Mouse (Mus musculus) heart, postnatal 25 days (tissue): Measurements from ENCODE around the gene Oip5. TPM values are rescaled to one million over a fixed set of nuclear protein-coding genes. Genes with fewer than 3 reads are reported as not detected.
"Not testable (repeated sequence)": the region's sequence is repeated elsewhere in the genome, so short reads cannot be mapped to it uniquely, and the experiment has no call there.

Experiments used
- DNase-seq: peaks from one replicate; pipeline ENCODE4 v3.0.0; 2022; ENCODE audit warnings: low spot score
- intact Hi-C: fragments of 180-260 bp; cut with DNase I; formaldehyde crosslinking; loops from one replicate; pipeline ENCODE4 v1.15.1; 2025
- total RNA-seq, 2 experiments: library from RNA; stranded (reverse); gene quantifications; 2 replicates each; pipeline ENCODE4 v1.2.3; 2021

The Oip5 gene
- under 1 TPM in 1 of 2 experiments, not detected in 1; 0.34 TPM for total RNA-seq

- intact Hi-C loops, result no loop called here
Measured at GRCm38 (mm10) chr2:119618199-119618982, at the start of gene Oip5, which contains the start of gene Nusap1. Oip5 (minus strand) TSS chr2:119618469. Nusap1 (plus strand) TSS chr2:119618298.

DNA sequence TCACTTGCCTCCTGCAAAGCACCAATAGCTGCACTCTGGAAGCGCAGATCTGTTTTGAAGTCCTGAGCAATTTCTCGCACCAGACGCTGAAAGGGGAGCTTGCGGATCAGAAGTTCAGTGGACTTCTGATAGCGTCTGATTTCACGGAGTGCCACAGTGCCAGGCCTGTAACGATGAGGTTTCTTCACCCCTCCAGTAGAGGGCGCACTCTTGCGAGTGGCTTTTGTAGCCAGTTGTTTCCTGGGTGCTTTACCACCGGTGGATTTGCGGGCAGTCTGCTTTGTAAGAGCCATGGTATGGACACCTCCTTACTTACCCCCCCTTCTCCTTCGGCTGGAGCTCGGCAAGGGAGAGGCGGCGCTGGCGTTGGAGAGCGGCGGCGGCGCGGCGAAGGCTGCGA, 47.5 kb upstream of the Oip5 start:
- intact Hi-C loops, DNase-seq: not testable (repeated sequence)

More at GRCm38 (mm10) chr2:119618199-119618982, at the start of gene Oip5, which contains the start of gene Nusap1:
- DNase-seq, result peak; percentile 82

DNA sequence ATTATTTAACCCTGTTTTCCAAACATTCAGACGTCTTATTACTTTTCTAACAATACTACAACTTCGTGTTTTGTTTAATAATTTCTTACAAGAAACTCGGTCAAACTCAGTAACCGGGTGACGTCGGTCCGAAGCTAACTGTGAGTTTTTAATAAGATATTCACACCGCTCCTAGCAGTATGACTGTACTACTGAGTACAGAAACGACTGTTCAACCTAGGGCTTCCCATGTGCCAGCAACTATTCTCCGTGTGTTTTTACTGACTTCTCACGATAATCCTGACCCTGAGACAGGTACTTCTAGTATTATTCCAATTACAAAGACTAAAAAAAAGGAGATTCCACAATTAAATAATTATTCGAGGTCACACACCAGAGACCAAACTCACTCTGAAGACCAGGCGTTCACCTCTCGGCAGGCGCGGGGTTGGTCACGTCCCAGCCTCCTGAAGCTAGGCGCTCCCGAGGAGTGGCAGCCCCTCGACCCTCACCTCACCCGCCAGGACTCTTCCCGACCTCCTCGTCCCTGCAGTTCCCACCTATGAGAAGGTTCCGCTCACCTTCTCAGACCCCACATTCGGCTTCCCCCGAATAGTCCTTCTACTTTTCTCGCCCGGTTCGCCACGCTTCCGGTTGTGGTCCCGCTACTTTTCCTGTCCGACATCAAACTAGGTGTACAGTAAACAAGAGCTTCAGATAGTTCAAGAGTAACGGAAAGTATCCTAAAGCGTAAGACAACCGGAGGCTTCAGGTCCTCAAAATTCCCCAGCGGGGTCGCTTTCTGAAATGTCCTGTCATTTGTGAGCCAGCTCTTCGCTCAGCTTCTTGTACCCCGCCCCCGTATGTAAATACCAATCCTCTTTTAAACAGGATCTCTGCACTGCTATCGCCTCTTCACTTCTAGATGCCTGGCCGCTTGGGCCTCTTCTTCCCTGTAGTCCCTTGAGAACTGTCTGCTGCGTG, 44.2 kb upstream of the Oip5 start, which contains the start of gene Ndufaf1:
Gene Ndufaf1, minus strand, starts transcription at position 608 of the 963 bp plus-strand sequence.
- peak; percentile 61 for DNase-seq
- intact Hi-C loops, result loop anchor here (5.0 kb wide), 1 partner anchor 65 kb away; no protein-coding TSS in a partner anchor

- intact Hi-C loops, result no loop called here
- no peak for DNase-seq
Measured at GRCm38 (mm10) chr2:119644254-119644653, 26.0 kb upstream of the Oip5 start.

- no peak for DNase-seq
- intact Hi-C loops, result no loop called here
Measured at GRCm38 (mm10) chr2:119641214-119641912, 23.1 kb upstream of the Oip5 start.

DNA sequence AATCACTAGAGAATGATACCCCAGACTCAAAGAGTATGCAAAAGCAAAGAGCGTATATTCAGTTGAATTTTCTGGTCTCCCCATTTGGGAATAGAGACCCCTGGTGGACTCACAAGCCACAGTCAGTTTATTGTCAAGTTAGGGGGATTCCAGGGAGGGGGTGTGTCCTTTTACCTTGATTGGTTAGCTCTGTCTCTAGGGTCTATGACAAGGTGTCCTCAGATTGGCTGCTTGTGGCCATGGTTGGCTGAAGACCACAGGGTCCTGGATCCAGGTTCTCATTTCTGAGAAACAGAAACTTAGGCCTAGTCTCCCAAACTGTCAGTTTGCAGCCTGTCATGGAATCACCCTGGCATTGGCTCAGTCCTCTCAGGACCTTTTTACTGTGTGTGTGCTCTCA, 18.5 kb upstream of the Oip5 start:
- intact Hi-C loops, result no loop called here

DNA sequence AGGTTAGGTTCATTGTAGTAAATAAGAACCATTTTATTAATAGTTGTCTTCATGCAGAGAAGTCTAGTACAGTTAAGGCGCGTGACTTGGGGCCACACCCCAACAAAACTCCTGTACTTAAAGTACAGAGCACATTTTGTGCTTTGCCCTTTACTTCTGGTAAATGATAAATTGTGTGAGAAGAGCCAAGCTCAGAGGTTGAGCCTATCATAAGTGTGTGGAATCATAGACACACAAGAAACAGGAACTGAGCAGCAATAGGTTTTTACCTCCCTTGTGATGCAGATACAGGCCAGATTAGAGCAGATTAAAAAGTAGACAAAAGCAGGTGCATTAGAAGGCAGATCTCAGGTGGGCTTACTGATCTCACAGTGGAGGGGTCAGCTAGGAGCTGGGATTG, 3.0 kb upstream of the Oip5 start:
- no peak for DNase-seq
- intact Hi-C loops, result no loop called here

More for the DNA sequence above, 18.5 kb upstream of the Oip5 start:
- no peak for DNase-seq

- intact Hi-C loops, DNase-seq: not testable (repeated sequence)
Measured at GRCm38 (mm10) chr2:119619002-119619401, 733 bp upstream of the Oip5 start.

DNA sequence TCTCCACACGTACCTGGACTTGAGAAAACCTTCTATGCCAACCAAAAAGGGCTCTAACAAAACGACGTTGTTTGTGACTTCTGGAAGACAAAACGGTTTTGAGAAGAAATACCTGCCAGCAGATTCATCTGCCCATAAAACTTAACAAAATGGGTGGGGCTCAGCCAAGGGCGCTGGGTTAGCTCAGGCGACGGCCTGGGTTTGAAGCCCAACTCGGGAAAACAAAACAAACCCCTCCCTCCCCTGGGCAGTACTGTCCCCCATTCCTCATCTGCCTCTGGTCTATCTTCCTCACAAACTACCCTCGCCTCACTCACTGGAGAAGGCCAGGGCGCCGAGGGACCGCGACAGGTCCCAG, 449 bp downstream of the Oip5 start:
- intact Hi-C loops, result no loop called here

GRCm38 (mm10) chr2:119607023-119607422, 11.2 kb downstream of the Oip5 start:
- intact Hi-C loops, result no loop called here
- DNase-seq, result no peak

More for the DNA sequence above, 449 bp downstream of the Oip5 start:
- DNase-seq, result no peak

DNA sequence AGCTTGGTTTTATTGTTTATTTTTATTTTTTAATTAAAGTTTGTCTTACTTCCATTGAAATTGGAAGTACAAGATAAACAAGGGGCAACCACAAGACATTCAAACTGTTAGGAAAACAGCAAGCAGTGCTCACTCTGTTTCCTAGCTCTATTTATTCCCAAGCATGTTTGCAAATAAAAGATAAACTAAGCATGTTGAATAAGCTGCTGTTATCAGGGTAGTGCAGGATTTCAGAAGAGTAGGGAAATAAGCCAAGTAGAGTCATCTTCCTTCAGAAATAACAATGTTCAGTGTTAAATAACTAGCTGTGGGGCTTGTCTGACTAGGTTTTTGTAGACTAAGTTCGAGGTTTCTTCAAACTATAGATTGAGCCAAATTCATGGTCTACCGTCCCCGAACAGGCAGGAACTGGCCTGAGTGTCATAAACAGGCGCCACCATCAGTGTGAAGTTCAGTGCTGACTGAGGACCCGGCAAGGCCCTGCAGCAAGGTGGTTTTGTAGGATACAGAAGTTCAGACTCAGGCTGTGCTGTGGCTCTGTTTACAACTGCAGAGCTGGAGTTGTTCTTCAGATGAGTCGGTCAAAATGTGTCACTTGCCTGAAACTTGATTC, 12.8 kb downstream of the Oip5 start:
- intact Hi-C loops, result no loop called here
- DNase-seq, result no peak

DNA sequence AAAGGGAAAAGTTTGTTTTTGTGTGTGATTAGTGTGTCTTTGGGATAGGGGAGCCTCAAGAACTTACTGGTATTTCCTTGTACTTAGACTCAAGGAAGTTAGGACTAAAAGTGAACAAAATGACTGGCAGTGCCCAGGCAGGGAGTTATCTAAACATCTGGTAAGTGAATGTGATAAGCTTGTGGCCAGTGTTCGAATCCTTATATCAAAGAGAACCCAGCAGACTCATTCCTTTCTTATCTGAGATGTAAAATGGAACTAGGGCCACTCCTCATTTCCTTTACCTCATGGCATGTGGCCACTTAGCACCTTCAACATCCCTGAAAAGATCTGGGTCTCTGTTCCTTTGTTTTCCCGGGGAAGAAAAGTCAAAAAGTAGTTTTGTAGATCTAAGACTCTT, 14.4 kb downstream of the Oip5 start:
- intact Hi-C loops, result no loop called here
- DNase-seq, result no peak

DNA sequence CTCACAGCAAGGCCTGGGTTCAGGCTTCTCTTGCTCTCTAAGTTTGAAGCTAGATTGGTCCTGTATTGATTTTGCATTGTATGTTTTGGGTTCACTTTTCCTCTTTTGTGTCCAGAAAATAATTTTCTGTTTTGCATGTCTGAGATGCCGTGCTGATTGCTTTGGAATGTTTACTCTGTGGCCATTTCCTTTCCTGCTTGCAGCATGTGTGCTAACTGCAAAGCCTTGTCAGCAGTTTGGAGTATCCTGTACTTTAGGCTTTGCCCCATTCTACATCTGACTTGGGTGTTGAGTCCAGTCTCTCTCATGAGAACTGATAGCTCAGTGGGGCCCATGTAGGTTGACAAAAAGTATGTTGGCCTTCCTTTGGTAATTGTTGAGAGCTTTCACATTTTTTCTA, 15.8 kb downstream of the Oip5 start:
- intact Hi-C loops, result no loop called here
- no peak for DNase-seq

DNA sequence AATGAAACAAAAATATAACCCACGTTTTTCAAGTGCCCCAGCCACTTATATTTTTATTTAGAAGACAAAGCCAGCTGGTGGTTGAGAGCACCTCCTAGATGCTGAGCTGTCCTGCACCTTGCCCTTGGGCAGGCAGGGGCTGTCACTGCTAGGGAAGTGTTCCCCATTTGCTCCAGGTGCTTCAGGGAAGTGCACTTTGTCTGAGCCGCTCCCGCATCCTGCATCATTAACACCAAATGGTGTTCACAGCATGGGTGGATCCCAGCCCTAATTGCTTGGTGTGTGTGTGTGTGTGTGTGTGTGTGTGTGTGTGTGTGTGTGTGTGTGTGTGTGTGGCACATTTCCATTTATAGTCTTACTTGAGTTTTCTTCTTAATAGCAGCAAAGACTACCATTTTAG, 16.7 kb downstream of the Oip5 start:
- DNase-seq, intact Hi-C loops: not testable (repeated sequence)

DNA sequence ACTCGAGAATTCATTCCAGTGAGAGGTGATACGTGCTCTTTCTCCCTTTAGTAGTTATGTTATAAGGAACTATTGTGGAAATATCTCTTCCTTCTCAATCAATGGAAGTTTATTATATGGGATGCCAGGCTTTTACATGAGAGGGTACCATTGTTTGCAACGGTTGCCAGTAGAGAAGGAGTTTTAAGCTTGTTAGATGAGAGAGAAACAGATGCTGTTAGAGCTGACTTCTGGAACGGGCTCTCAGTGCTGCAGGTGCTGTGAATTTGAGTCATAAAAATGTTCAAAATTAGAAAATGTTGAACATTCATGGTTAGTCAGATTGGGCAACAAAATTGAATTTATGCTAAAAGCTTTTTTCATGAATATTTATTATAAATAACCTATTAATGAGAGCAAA, 17.2 kb downstream of the Oip5 start:
- intact Hi-C loops, result no loop called here
- no peak for DNase-seq

GRCm38 (mm10) chr2:119596781-119597330, 21.4 kb downstream of the Oip5 start:
- intact Hi-C loops, result loop anchor here (5.0 kb wide), 1 partner anchor 65 kb away; the partner anchor contains the start of gene Ndufaf1
- no peak for DNase-seq

DNA sequence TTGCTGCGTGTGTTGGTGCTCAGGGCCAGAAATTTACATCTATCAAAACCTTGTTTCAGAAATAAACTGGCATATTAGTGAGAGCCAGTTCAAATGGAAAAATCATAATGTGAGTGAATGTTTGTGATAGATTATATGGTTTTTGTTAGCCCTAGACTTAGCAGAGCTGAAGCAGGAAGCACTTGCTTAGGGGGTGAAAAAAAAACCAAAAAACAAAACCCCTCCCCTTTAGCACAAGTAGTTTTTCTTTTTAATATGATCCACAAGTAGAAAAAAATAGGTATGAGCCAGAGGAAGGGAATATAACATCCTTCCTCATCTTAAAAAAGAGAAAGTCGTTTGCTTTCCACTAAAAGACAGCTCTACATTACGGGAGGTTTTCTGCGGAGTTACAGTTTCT, 23.0 kb downstream of the Oip5 start:
- intact Hi-C loops, result loop anchor here (5.0 kb wide), 1 partner anchor 67 kb away; the partner anchor contains the start of gene Ndufaf1
- no peak for DNase-seq

- DNase-seq, result peak; percentile 92
- intact Hi-C loops, result loop anchor here (5.0 kb wide), 1 partner anchor 117 kb away; the partner anchor contains the start of gene Ino80
Measured at GRCm38 (mm10) chr2:119594113-119594981, 23.9 kb downstream of the Oip5 start.
